Mouse (Mus musculus): Measurements from ENCODE around the gene P2ry2. TPM values are rescaled to one million over a fixed set of nuclear protein-coding genes. Genes with fewer than 3 reads are reported as not detected.
A peak's percentile ranks its signal among the peaks of the same experiment; 100 is the strongest.

Gene P2ry2
- total and polyA plus RNA-seq, 3 experiments: 0.87 to 1.7 (median 1.4) TPM

- no peak for TF ChIP-seq GABPA (IDR thresholded peaks at IDR 0.05; ENCODE audit: insufficient replicate concordance, low read depth, low read length)
- peak; percentile 46; the same call in 1 of the 2 replicates for TF ChIP-seq MEF2A (IDR thresholded peaks at IDR 0.05; ENCODE audit: borderline replicate concordance, low read depth, low read length)
- TF ChIP-seq MYC (IDR thresholded peaks at IDR 0.05; ENCODE audit: low read depth, low read length): no peak
These were observed 44.6 kb upstream of the P2ry2 start (continued) for GRCm38 (mm10) chr7:101057309-101057708.

GRCm38 (mm10) chr7:101053136-101053535 lies 40.5 kb upstream of the P2ry2 start:
- TF ChIP-seq JUND (conservative IDR thresholded peaks at IDR 0.05; ENCODE audit: low read depth, low read length) (no peak), PAX5 (IDR thresholded peaks at IDR 0.05; ENCODE audit: low read length) (no peak), MYC (IDR thresholded peaks at IDR 0.05; ENCODE audit: low read depth, low read length) (no peak), KAT2A (IDR thresholded peaks at IDR 0.05; ENCODE audit: insufficient replicate concordance, low read length) (no peak), MEF2A (IDR thresholded peaks at IDR 0.05; ENCODE audit: borderline replicate concordance, low read depth, low read length) (no peak), E2F4 (IDR thresholded peaks at IDR 0.05; ENCODE audit: insufficient replicate concordance, low read depth, low read length) (no peak), EP300 (IDR thresholded peaks at IDR 0.05; ENCODE audit: low read length) (no peak)
- H3K9ac ChIP-seq (ENCODE audit: insufficient read depth, low read depth): no peak overlapping the region
- no peak overlapping the region for H3K27ac ChIP-seq (ENCODE audit: insufficient read depth, low read depth)
- no peaks in the 10 kb centered on the region for H3K79me2 ChIP-seq (replicated peaks; ENCODE audit: control insufficient read depth, extremely low read depth, insufficient read depth, poor library complexity, severe bottlenecking)
- no peaks in the 10 kb centered on the region for H3K27me3 ChIP-seq (replicated peaks)
- peaks cover 22 to 61% of the 10 kb centered on the region in 2 experiments for H3K4me1 ChIP-seq (ENCODE audit: control insufficient read depth in 1 of 2, insufficient read depth in 2 of 2)
- H3K4me2 ChIP-seq (ENCODE audit: insufficient read depth, low read depth, poor library complexity, severe bottlenecking): no peak overlapping the region
- in situ Hi-C loops (cut with MboI; ENCODE audit: low pct_ligation_motif_present, low pct_unique_long_range_greater_than_20kb, low sequenced_read_pairs) (no loop called here), dilution Hi-C loops (cut with MboI; ENCODE audit: extremely low pct_ligation_motif_present, extremely low pct_unique_long_range_greater_than_20kb, low sequenced_read_pairs) (no loop called here)
- no peak overlapping the region for H3K4me3 ChIP-seq (replicated peaks in 1 of 3; ENCODE audit: low read depth in 2 of 3, low read length in 2 of 3, poor library complexity in 1 of 3)
- DNase-seq (ENCODE audit: extremely low read depth): no peak
- peaks cover 5% of the 10 kb centered on the region for H3K9me3 ChIP-seq (replicated peaks; ENCODE audit: low read length)
- H3K36me3 ChIP-seq (replicated peaks in 1 of 2; ENCODE audit: control insufficient read depth in 1 of 2, insufficient read depth in 1 of 2, low read length in 1 of 2): no peaks in the 10 kb centered on the region

GRCm38 (mm10) chr7:101051551-101052221 lies 39.0 kb upstream of the P2ry2 start:
- Histone ChIP-seq H3K79me2 (replicated peaks; ENCODE audit: control insufficient read depth, extremely low read depth, insufficient read depth, poor library complexity, severe bottlenecking) (no peaks in the 10 kb centered on the region), H3K4me2 (ENCODE audit: insufficient read depth, low read depth, poor library complexity, severe bottlenecking) (peak overlapping the region; percentile 37), H3K4me3 (replicated peaks in 1 of 3; ENCODE audit: low read depth in 2 of 3, low read length in 2 of 3, poor library complexity in 1 of 3) (no peak overlapping the region), H3K9me3 (replicated peaks; ENCODE audit: low read length) (peaks cover 5% of the 10 kb centered on the region), H3K9ac (ENCODE audit: insufficient read depth, low read depth) (peak overlapping the region; percentile 28; the same call in 1 of the 2 replicates), H3K4me1 (ENCODE audit: control insufficient read depth in 1 of 2, insufficient read depth in 2 of 2) (peaks cover 20 to 52% of the 10 kb centered on the region in 2 experiments), H3K27me3 (replicated peaks) (no peaks in the 10 kb centered on the region), H3K27ac (ENCODE audit: insufficient read depth, low read depth) (no peak overlapping the region; the same call in 1 of the 2 replicates), H3K36me3 (replicated peaks in 1 of 2; ENCODE audit: control insufficient read depth in 1 of 2, insufficient read depth in 1 of 2, low read length in 1 of 2) (no peaks in the 10 kb centered on the region)
- peak; percentile 88 for DNase-seq (ENCODE audit: extremely low read depth)
- 0 out of 2 replicates have a peak, but pooled peaks have one; percentile 31 for TF ChIP-seq IRF4 (IDR thresholded peaks at IDR 0.05; ENCODE audit: low read depth, low read length)
- no peak for TF ChIP-seq NRF1 (IDR thresholded peaks at IDR 0.05; ENCODE audit: low read depth, low read length)
- TF ChIP-seq ELF1 (IDR thresholded peaks at IDR 0.05; ENCODE audit: low read depth, low read length): peak; percentile 24; the same call in 1 of the 2 replicates
- TF ChIP-seq JUN (IDR thresholded peaks at IDR 0.05; ENCODE audit: insufficient read depth, low read depth, low read length): no peak
- no peak for TF ChIP-seq MAZ (IDR thresholded peaks at IDR 0.05; ENCODE audit: low read depth, low read length)
- no peak for TF ChIP-seq TBP (conservative IDR thresholded peaks at IDR 0.05; ENCODE audit: low read depth, low read length)
- TF ChIP-seq ZMIZ1 (IDR thresholded peaks at IDR 0.05; ENCODE audit: low read depth, low read length): no peak
- no peak for TF ChIP-seq HCFC1 (IDR thresholded peaks at IDR 0.05; ENCODE audit: low read depth, low read length)
- no peak for TF ChIP-seq EP300 (IDR thresholded peaks at IDR 0.05; ENCODE audit: low read length)
- TF ChIP-seq TCF12 (IDR thresholded peaks at IDR 0.05; ENCODE audit: low read depth, low read length): peak; percentile 36; the same call in 1 of the 2 replicates
- no peak for TF ChIP-seq E2F4 (IDR thresholded peaks at IDR 0.05; ENCODE audit: insufficient replicate concordance, low read depth, low read length)
- TF ChIP-seq MEF2A (IDR thresholded peaks at IDR 0.05; ENCODE audit: borderline replicate concordance, low read depth, low read length): no peak
- no peak for TF ChIP-seq PAX5 (IDR thresholded peaks at IDR 0.05; ENCODE audit: low read length)
- TF ChIP-seq ZNF384 (IDR thresholded peaks at IDR 0.05; ENCODE audit: low read depth, low read length): no peak
- TF ChIP-seq RCOR1 (conservative IDR thresholded peaks at IDR 0.05; ENCODE audit: low read depth, low read length): no peak
- no peak for TF ChIP-seq POLR2AphosphoS2 (IDR thresholded peaks at IDR 0.05; ENCODE audit: low read depth, low read length)
- TF ChIP-seq CTCF (conservative IDR thresholded peaks at IDR 0.05 in 1 of 2, IDR thresholded peaks at IDR 0.05 in 1 of 2; ENCODE audit: low read depth in 2 of 2, low read length in 2 of 2): peak; percentile 82 to 93
- TF ChIP-seq POLR2A (IDR thresholded peaks at IDR 0.05; ENCODE audit: low read depth, low read length): no peak
- peak; percentile 93 for TF ChIP-seq SMC3 (IDR thresholded peaks at IDR 0.05; ENCODE audit: low read depth, low read length)
- TF ChIP-seq CHD2 (IDR thresholded peaks at IDR 0.05; ENCODE audit: low read length): peak; percentile 67; the same call in 1 of the 2 replicates
- no peak for TF ChIP-seq USF2 (conservative IDR thresholded peaks at IDR 0.05; ENCODE audit: low read depth, low read length)
- TF ChIP-seq ZC3H11A (IDR thresholded peaks at IDR 0.05; ENCODE audit: low read depth, low read length): peak; percentile 66
- peak; percentile 89 for TF ChIP-seq RAD21 (IDR thresholded peaks at IDR 0.05; ENCODE audit: low read depth, low read length)
- TF ChIP-seq NELFE (IDR thresholded peaks at IDR 0.05; ENCODE audit: low read depth, low read length): 0 out of 2 replicates have a peak, but pooled peaks have one; percentile 19
- dilution Hi-C loops (cut with MboI; ENCODE audit: extremely low pct_ligation_motif_present, extremely low pct_unique_long_range_greater_than_20kb, low sequenced_read_pairs): no loop called here
- in situ Hi-C loops (cut with MboI; ENCODE audit: low pct_ligation_motif_present, low pct_unique_long_range_greater_than_20kb, low sequenced_read_pairs): no loop called here
